Mouse (Mus musculus) liver, embryonic 18 days (tissue): ENCODE data around the gene Rgs3. TPM values are rescaled to one million over a fixed set of nuclear protein-coding genes. Genes with fewer than 3 reads are reported as not detected.

Experiments
- polyA plus RNA-seq: library from polyadenylated mRNA; depleted of rRNA; stranded (reverse); fragments of >200 nt; gene quantifications from 2 replicates; pipeline ENCODE4 v1.2.3, GENCODE M21; 2012; rRNA removed

Gene Rgs3
- polyA plus RNA-seq: 5.3 and 5.4 TPM in 2 replicates

DNA sequence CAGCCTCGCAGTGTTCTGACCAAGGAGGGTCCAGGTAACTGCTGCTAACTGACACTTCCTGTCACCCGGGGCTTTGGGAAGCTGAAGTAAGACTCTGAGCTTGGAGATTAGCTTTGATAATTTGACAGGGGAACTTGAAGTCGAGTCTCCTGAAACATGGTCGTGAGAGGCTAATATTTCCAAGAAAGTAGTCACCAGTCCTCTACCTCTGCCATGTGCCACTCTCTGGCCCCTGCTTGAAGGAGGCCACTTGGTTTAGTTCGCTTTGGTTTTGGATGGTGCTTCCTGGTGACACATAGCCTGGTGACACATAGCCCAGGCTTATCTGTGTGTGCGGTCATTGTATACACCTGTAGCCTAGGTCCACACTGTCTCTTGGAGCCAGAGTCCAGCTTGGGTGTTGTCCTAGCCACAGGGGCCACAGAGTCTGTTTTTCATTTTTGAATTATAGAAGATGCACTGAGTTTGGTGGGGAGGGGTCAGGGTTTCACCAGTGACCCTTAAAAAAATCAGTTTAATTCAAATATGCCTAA is at the start of gene Rgs3:
TSS of gene Rgs3 (plus strand) at position 51 of the 533 bp plus-strand sequence.

GRCm38 (mm10) chr4:62519849-62520233 is 39.8 kb upstream of the Rgs3 start, which contains the start of gene Alad:
Gene Alad, minus strand, starts transcription at chr4:62519918.

GRCm38 (mm10) chr4:62524651-62525488 is 34.8 kb upstream of the Rgs3 start, which contains the start of the genes Pole3 and 4933430I17Rik:
Gene Pole3, minus strand, starts transcription at chr4:62525068.
Gene 4933430I17Rik, plus strand, starts transcription at chr4:62525369.

Other genes starting within 250 kb of the Rgs3 start
- 12.3 and 14.7 TPM in 2 replicates for gene Fkbp15, start 199.3 kb upstream of the Rgs3 start, polyA plus RNA-seq
- 47.5 and 50.3 TPM in 2 replicates for gene Slc31a1, start 199.1 kb upstream of the Rgs3 start, polyA plus RNA-seq
- 38.3 and 38.5 TPM in 2 replicates for gene Cdc26, start 151.2 kb upstream of the Rgs3 start, polyA plus RNA-seq
- gene Prpf4, start 151.1 kb upstream of the Rgs3 start, polyA plus RNA-seq: 5.7 and 5.8 TPM in 2 replicates
- not detected in 2 replicates for gene Rnf183, start 124.6 kb upstream of the Rgs3 start, polyA plus RNA-seq
- gene Wdr31, start 89.0 kb upstream of the Rgs3 start, polyA plus RNA-seq: 0.37 and 0.41 TPM in 2 replicates
- gene Bspry, start 79.8 kb upstream of the Rgs3 start, polyA plus RNA-seq: 0.19 and 0.26 TPM in 2 replicates
- 11.5 and 12.4 TPM in 2 replicates for gene Hdhd3, start 56.4 kb upstream of the Rgs3 start, polyA plus RNA-seq
- 130 and 133 TPM in 2 replicates for gene Alad, start 39.9 kb upstream of the Rgs3 start, polyA plus RNA-seq
- 19.8 and 20.6 TPM in 2 replicates for gene Pole3, start 34.8 kb upstream of the Rgs3 start, polyA plus RNA-seq
- gene 4933430I17Rik, start 34.5 kb upstream of the Rgs3 start, polyA plus RNA-seq: 0.06 and 0.09 TPM in 2 replicates